Mouse (Mus musculus) R1 (cell line): Measurements from ENCODE around the gene Gm12258.
"Not testable (repeated sequence)": the region's sequence is repeated elsewhere in the genome, so short reads cannot be mapped to it uniquely, and the experiment has no call there.

Experiments used
- DNase-seq: peaks from one replicate; pipeline ENCODE4 v3.0.0-alpha.2; 2018; ENCODE audit warnings: low read depth, low spot score

Gm12258 gene

DNA sequence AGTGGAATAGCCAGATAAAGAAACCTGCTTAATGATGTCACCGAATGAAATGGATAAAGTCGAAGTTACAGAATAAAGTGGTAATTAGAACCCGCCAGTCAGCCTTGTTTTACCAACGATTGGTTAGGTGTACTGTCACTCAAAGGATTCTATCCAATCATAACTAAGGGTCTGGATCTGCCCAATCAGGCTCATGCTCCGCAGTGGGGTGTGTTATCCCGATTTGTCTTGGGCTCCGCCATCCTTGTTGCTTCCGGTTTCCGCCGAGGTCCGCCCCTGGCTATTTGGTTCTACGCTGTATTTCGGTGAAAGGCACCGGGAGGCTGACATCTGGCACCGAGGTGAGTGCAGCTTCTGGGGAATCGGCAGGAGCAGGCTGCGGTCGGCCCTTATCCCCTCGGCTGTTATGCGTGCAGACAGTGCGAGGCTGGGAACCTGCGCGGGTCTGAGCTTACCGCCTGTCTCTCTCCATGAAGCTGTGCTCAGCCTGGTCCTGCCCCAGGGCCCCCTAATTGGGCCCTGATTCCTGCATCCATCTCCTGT, at the start of gene Gm12258:
Gene Gm12258, plus strand, starts transcription at position 240 of the 543 bp plus-strand sequence.
- DNase-seq, result peak; percentile 99

DNA sequence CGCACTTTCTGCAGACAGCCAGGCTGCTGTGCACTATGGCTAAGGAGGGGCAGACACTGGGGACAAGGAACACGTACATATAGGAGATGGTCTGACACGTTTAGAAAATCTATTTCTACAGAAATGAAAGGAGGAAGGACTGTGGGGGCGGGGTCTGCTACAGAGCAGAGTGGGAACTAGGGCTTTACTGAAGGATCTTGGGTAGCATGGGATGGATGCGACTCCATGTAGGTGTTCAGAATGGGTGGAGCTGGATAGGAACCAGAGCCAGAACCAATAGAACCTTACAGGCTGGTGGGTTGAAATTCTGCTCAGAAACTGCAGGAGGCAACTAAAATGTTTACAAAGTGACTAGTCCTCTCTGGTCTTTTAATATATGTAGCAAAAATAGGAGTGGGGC, 47.2 kb upstream of the Gm12258 start:
- no peak for DNase-seq

DNA sequence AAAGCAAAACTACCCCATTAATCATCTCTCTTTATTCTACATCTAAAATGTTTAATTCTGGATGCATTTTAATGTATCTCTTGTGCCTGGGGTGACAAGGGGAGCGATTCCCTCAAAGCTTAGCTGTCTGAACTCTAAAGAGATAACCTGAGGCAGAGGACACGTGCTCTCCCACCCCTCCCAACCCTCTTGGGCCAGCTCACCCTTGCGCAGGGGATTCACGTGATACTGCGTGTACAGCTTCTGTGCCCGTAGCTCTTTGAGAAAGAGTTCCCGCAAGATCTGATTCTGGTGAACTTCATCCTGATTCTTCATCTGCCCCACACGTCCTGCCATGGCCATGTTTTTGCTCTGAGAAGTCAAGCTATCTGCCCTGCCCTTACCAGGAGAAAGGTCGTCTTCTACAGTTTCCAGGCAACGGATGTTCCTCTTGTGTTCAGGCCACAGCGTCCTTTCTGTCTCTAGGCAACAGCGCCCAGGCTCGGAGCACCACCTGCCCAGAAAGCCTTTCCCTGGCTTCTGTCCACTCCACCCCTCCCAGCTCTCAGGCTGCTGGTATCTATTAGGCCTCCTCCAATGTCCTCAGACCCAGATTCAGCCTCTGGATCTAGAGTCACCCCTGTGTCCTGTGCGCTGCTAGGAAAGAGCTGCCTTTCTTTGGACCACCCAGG, 45.3 kb upstream of the Gm12258 start, which contains the start of gene Fam183b:
Gene Fam183b, minus strand, starts transcription at position 403 of the 671 bp plus-strand sequence.
- peak; percentile 79 for DNase-seq

DNA sequence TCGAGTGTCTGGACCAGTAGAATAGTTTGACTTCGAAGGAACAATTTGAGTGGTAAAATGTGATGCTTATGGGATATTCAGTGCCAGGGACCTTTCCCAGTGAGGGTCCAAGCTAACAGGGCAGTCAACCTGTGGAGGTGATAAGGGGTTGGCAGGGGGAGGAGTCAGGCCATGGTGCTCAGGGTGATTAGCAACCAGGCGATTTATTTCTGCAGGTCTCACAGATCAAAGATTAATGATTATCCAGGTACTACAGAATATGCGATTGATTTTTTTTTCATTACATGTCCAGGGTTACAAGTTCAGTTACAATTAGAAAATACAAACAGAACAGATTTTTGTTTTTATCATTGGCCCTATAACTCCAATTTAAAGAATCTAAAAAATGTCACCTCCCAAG, 43.1 kb upstream of the Gm12258 start:
- no peak for DNase-seq

DNA sequence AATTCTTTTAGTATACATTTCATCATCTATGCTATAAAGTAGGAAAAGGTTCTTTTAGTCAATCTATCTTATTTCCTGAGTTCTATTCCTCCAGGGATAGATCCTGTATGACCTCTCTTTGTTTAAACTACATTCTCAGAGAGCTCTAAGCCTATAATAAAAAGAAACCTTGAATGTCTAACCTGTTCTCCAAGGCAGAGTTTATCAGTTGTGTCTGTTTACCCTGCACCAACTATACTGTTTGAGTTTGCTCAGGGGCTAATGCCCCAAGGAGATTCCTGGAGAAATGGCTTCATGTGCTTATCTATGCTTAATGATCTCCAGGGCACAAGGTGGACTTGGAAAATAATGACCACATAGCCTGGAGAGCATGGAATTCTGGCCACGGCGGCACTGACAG, 42.6 kb upstream of the Gm12258 start:
- no peak for DNase-seq

DNA sequence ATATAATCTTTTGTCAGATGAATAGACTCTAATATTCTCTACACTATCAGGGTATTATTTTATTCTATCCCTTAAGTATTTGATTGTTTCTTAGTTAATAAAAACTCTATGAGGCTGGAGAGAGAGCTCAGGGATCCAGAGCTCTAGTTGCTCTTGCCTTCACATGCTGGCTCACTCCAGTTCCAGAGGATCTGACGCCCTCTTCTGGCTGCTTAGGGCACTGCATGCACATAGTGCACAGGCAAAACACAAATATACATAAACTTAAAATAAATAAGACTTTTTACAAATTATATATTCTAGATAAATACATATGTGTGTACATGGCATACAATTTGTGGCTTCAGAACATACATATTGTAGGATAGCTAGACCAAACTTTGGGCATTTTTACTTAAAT, 35.0 kb upstream of the Gm12258 start:
- peak; percentile 39 for DNase-seq

DNA sequence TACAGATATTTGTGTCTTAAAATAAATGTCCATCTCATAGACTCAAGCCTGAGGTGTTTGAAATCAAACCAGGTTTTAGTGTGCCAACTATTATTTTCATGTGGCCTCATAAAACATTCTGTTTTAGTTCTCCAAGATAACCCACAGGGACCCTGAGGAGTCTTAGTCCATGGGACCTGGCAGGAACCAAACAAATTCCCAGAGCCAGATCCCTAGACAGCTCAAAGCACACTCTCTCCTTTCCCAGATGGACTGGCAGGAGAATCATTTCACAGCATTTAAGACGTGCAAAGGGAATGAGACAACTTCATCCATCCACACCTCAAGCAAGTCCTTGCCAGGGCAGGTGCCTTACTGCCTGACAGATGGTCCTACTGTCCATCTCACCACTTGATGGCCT, 32.3 kb upstream of the Gm12258 start, which contains the start of gene Olfr313:
Gene Olfr313, plus strand, starts transcription at position 301 of the 400 bp plus-strand sequence.
- not testable (repeated sequence) for DNase-seq

DNA sequence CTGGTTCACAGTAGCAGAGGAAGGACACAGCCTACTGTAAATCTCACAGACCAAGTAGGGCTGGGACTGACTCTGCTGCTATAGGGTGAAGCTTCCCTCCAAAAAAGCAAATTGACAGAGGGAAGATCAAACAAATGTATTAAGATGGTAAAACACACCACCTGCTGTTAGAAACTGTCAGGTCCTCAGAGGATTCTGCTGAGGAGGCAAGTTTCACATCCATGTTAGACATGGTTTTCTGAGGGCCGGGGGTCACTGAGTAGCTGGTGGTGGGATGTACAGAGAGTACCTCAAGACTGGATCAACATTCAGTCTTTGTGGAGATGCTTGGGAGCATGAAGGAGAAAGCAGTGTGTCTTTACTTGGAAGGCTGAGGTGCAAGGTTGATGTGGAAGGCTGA, 31.3 kb upstream of the Gm12258 start:
- DNase-seq, result no peak

DNA sequence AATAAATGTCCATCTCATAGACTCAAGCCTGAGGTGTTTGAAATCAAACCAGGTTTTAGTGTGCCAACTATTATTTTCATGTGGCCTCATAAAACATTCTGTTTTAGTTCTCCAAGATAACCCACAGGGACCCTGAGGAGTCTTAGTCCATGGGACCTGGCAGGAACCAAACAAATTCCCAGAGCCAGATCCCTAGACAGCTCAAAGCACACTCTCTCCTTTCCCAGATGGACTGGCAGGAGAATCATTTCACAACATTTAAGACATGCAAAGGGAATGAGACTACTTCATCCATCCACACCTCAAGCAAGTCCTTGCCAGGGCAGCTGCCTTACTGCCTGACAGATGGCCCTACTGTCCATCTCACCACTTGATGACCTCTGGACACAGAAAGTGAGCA, 18.0 kb upstream of the Gm12258 start, which contains the start of gene Olfr312:
Gene Olfr312, plus strand, starts transcription at position 301 of the 400 bp plus-strand sequence.
- DNase-seq, result not testable (repeated sequence)

DNA sequence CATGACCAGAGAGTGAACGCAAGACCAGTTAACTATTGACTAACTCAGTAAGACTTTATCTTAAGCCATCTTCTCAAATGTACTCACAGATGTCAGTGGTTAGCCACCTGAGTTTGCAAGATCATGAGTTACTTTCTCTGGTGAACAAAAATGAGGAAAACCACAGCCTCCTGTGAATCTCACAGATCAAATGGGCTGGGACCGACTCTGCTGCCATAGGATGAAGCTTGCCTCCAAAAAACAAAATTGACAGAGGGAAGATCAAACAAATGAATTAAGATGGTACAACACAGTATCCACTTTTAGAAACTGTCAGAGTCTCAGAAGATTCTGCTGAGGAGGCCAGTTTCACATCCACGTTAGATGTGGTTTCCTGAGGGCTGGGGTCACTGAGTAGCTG, 17.2 kb upstream of the Gm12258 start:
- no peak for DNase-seq

DNA sequence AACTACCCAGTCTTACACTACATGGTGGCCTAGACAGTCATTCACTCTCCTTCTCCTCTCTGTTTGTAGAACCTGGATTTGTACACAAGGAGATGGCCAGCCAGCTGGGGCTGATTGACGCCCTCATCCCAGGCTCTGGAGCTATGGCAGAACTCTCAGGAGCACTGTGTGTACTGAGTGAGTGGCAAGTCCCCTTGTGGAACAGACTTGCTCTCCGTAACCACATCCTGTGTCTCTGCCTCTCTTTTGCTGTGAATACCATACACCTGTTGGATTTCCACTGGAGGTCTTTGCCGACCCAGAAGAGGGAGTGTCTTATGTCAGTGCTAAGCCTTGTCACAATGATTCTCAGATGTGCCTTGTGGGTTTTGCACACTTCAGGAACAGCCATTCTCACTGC, 14.4 kb upstream of the Gm12258 start:
- not testable (repeated sequence) for DNase-seq

DNA sequence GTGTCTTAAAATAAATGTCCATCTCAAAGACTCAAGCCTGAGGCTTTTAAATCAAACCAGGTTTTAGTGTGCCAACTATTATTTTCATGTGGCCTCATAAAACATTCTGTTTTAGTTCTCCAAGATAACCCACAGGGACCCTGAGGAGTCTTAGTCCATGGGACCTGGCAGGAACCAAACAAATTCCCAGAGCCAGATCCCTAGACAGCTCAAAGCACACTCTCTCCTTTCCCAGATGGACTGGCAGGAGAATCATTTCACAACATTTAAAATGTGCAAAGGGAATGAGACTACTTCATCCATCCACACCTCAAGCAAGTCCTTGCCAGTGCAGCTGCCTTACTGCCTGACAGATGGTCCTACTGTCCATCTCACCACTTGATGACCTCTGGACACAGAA, 8.0 kb upstream of the Gm12258 start, which contains the start of gene Olfr311:
Gene Olfr311, plus strand, starts transcription at position 301 of the 400 bp plus-strand sequence.
- not testable (repeated sequence) for DNase-seq

DNA sequence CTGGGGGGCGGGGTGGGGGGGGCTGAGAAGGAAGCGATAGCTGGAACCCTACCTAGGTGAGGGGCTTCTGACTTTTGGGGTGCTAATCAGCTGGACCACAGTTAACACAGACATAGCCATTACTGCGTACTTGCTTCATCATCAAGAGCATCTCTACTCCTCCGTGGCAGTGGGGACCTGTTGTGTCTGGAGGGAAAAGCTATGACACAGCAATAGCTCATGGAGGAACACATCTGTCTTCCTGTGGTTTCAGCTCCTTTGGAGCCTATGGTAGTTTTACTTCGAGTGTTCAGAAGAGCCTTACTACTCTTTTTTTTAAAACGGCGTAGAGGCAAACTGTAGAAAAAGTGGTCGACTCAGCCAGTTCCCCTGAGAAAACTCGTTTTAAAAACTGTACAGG, 678 bp downstream of the Gm12258 start:
- DNase-seq, result no peak

DNA sequence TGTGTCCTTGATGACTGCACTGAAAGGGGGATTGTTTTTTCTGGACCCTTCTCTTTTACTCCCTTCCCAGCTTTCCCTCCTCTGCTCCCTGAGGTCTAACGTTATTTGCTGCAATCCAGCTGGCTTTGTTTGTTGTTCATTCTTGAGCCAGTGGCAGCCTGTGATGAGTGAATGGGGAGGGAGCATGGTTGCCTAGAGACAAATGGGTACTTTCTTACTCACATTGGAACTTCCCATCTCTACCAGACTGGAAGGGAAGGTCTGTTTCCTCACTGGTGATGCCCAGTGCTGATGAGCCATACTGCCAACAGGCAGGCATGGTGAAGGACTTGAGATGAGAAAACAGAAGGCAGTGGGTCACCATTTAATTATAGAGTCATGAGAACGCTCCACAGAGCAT, 2.8 kb downstream of the Gm12258 start:
- DNase-seq, result peak; percentile 14

DNA sequence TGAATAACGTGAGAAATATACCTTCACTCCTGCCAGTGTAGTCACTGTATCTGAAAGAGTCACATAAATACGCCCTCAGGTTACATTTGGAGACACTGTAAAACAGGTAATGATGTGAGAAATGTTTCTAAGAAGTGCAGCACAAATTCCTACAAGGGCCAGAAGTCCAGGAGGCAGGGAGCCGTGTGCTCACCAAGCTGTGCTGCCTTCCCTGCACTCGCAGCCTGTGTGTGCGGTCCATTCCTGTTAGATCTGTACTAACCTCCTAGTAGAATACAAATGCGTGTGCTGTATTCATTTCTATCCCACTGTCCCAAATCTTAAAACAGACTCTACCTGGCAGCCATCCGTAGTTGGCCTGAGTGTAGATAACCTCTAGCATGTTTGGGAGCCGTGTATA, 13.8 kb downstream of the Gm12258 start:
- DNase-seq, result no peak

DNA sequence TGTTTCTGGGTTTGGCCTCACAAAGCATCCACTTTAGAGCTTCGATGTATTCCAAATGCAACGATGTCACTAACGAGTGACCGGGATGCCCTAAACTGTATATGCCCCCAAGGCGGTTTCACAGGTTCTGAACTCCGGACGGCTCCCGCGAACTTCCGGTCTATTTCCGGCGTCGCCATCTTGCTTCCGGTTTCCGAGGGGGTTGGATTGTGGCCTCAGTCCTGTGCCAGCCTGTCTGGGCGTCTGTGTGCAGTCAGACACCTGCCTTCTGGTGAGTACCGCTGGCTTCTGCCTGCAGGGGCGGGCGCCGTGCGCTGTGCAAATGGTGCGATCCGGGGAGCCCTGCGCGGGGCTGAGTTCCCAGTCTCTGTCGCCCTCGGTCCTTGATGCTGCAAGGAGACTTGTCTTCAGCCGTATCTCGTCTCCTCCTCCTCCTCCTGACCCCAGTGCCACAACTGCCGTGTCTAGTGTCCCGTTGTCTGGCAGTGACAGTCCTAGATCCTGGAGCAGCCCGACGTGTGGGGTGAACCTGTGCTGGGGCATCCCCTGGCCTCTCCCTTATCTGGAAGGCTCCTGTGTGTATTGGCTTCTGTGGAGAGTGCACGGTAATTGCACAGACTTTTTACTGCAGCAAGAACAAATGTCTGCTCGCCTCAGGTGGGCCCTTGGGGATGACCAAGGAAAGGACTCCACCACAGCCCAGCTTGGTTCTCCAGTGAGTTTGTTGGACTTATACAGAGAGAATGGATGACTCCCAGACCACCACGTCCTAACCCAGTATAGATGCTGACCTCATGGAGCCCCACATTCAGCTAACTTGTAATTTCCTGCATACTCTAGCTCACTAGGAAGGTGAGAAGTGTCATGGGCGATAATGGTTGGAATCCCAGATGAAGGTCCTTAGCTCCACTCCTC, 20.3 kb downstream of the Gm12258 start, which contains the start of gene 2810021J22Rik:
Gene 2810021J22Rik, plus strand, starts transcription at position 178 of the 915 bp plus-strand sequence.
- peak; percentile 91 for DNase-seq

DNA sequence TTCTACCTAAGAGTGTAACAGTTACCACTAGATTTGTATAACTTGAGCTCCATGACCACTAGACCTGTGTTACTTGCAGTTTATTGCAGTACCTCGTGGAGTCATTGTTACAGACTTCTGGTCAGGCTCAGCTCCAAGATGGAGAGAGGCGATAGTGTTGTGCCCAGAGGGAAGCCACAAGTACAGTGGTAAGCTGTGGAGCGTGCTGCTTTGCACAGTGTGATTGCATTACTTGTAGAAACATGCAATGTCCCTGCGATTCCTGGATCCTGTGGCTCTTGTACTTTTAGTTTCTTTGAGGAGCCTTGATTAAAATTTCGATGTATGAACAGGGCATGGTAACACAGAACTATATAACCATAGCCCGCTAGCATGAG, 21.0 kb downstream of the Gm12258 start:
- no peak for DNase-seq

DNA sequence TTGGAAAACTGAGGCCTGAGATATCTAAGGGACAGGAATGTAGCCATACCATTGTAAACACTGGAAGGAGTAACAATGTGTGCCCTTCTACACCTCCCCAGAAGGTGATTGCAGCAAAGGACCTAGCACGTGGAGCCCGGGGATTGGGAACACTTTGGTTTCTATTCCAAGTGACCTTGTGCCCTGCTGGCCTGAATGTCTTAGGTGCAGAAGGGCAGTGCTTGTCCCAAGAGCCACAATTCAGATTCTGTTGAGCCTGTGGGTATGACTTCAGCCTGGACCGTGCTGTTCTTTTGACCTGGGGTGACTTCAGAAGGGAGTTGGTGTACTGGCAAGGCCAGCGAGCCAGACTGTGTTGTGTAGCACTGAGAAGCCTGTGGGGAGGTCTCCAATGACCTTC, 24.0 kb downstream of the Gm12258 start:
- DNase-seq, result no peak

DNA sequence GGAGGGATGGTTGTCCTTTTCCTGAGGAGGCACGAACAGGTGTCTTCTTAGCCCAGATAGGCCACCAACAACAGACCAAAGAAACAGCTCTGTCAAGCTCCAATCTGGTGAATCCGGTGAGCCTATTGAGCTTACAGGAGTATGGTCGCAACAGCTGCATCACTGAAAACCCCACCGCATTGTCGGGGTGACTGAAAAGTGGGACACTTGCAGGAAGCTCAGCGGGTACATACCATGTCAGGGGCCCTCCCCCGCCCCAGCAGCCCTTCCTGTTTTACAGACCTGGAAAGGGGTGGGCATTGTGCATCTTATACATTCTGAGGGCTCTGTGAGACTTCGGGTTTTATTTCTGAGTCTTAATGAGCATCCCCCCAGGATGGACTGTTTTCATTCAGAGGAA, 36.8 kb downstream of the Gm12258 start:
- no peak for DNase-seq

DNA sequence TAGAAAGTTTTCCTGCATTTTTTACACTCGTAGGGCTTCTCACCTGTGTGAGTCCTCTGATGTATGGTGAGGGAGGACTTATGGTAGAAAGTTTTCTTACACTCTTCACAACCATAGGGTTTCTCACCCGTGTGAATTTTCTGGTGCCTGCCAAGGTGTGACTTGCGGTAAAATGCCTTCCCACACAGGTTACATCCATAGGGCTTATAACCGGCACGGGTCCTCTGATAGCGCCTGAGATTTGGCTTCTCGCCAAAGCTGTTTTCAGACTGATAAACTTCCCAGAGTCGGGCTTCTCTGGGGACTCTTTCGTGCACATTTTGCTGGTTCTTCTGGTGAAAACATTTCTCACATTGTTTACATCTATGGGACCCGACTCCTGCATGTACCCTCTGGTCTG, 43.6 kb downstream of the Gm12258 start:
- no peak for DNase-seq

DNA sequence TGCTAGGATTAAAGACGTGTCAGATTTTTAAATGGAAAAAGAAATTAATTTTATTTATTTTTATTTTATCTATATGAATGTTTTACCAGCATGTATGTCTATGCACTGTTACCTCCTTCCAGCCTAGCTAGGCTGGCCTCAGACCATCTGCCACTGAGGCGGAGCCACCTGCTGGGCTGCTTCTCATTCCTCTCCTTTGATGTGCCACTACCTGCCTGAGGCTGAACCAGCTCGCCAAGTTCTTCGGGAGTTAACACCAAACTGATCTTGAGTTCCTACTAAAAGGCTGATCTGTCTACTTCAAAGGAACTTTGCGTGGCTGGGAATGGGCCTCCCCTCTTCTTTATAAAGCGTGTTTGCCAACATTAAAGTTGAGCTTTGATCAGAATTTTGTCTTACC, 47.5 kb downstream of the Gm12258 start:
- DNase-seq, result no peak

DNA sequence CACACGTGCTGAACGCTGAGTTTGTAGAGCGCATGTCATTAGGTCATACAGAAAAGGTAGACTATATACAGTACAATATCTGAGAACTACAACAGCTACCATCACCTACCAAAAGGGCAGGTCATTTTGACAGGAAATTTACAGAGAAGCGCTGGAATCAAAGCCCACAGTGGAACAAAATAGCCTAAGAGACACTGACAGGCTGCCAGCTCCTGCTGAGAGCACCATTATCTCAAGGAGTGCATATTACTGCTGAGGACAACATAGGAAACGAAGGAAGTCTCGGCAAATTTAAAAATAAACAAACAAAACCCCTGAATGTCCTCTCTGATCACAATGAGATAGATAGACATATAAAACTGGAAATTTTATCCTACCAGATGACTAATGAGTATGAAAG, 50.5 kb downstream of the Gm12258 start:
- DNase-seq, result no peak
